Mouse (Mus musculus) liver, embryonic 13.5 days (tissue): ENCODE results near the gene Slc6a17. TPM values are rescaled to one million over a fixed set of nuclear protein-coding genes. Genes with fewer than 3 reads are reported as not detected.

ENCODE experiments used
- ATAC-seq: fragments of 200-750 bp; cut with Nextera tagmentation; 2 replicates; pipeline ENCODE4 v1.8.0; 2017; ENCODE audit warnings: low read depth, mild to moderate bottlenecking, moderate number of reproducible peaks, moderate library complexity
- DNase-seq: peaks from one replicate; pipeline ENCODE4 v3.0.0; 2022
- H3K27ac ChIP-seq: fragments of 300-500 bp; sonication (generic); 2 replicates; pipeline ENCODE4 v1.5.1; 2015; ENCODE audit warnings: moderate library complexity, mild to moderate bottlenecking, inconsistent platforms
- H3K27me3 ChIP-seq: fragments of 300-500 bp; sonication (generic); 2 replicates; pipeline ENCODE4 v1.6.1; 2015; ENCODE audit warnings: mild to moderate bottlenecking, inconsistent platforms
- H3K36me3 ChIP-seq: fragments of 300-500 bp; sonication (generic); 2 replicates; pipeline ENCODE4 v1.6.1; 2015; ENCODE audit warnings: mild to moderate bottlenecking, inconsistent platforms
- H3K4me1 ChIP-seq: fragments of 300-500 bp; sonication (generic); replicated peaks from 2 replicates; pipeline ENCODE4 v1.6.1; 2015; ENCODE audit warnings: inconsistent platforms
- H3K4me2 ChIP-seq: fragments of 300-500 bp; sonication (generic); 2 replicates; pipeline ENCODE4 v1.6.1; 2015; ENCODE audit warnings: inconsistent platforms, mild to moderate bottlenecking, moderate library complexity
- H3K4me3 ChIP-seq: fragments of 300-500 bp; sonication (generic); replicated peaks from 2 replicates; pipeline ENCODE4 v1.5.1; 2015; ENCODE audit warnings: mild to moderate bottlenecking, inconsistent platforms
- H3K9ac ChIP-seq: fragments of 300-500 bp; sonication (generic); 2 replicates; pipeline ENCODE4 v1.6.1; 2015; ENCODE audit warnings: mild to moderate bottlenecking, inconsistent platforms
- H3K9me3 ChIP-seq: fragments of 300-500 bp; sonication (generic); replicated peaks from 2 replicates; pipeline ENCODE4 v1.6.1; 2016; ENCODE audit warnings: inconsistent platforms
- WGBS: fragments of 180-500 bp; shearing (Covaris S2); methylation state at CpG from one replicate; pipeline ENCODE4 v1.1.7; 2015; ENCODE audit not compliant: insufficient replicate concordance; 5-methylcytosine and 5-hydroxymethylcytosine counted together
- polyA plus RNA-seq: library from polyadenylated mRNA; unstranded; fragments of >200 nt; fragmentation: Nextera tagmentation; extraction: Ambion mirVana; gene quantifications from 2 replicates; pipeline ENCODE4 v1.2.1, GENCODE M21; 2015

Slc6a17 gene
- 0.27 and 0.37 TPM in 2 replicates for polyA plus RNA-seq

DNA sequence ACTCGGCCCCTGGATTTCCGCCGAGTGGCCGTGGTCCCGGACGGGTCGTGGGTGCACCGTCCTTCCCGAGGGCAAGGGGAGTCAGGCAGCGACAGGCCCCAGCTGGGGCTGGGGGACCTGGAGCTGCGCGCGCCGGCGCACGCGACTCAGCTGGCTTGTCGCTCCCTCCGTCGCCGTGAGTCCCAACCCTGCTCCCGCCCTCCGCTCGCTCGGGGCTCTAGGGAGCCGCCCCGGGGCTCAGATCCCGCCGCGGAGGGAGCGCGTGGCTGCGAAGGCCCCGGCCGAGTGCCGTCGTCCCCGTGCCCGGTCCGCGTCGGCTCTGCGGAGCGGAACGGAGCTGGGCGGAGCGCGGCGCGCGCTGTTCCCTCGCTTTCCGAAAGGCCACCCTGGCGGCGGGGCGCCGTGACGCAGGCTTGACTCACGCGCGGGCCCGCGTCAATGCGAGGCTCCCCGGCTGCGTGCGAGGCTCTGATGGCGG, at the start of gene Slc6a17:
Gene Slc6a17 (minus strand): TSS at position 388 of the 478 bp plus-strand sequence.
- Histone ChIP-seq H3K4me2 (peak within 1 kb of the TSS; percentile 56), H3K27ac (no peak within 1 kb of the TSS), H3K9me3 (no peaks in the 10 kb centered on the region), H3K9ac (no peak within 1 kb of the TSS), H3K4me1 (no peaks in the 10 kb centered on the region), H3K27me3 (peaks cover 61% of the 10 kb centered on the region), H3K4me3 (peak within 1 kb of the TSS; percentile 41), H3K36me3 (no peaks in the 10 kb centered on the region)
- DNase-seq: no peak
- 1% methylated on average over 68 of the region's 68 CpGs for WGBS
- ATAC-seq: no peak

DNA sequence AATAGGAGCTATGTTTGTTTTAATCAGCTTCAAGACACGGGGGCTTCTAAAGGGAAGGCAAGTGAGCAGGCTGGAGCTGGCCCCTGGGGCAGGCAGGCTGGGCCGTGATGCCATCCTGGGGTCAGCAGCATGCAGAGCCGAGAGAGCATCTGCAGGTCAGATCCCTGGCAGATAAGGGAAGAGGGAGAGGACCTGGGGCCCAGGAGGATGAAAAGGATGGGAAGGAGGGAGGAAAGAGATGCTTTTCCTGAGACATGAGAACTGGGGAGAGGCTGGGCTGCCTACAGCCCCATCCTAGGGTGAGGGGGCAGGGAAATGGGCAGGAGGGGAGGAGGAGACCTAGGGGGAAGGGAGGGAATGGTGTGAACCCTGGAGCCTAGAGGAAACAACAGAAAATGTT, 47.5 kb upstream of the Slc6a17 start:
- Histone ChIP-seq H3K4me1 (no peaks in the 10 kb centered on the region), H3K9ac (no peak overlapping the region), H3K4me2 (no peak overlapping the region), H3K27ac (no peak overlapping the region), H3K27me3 (peaks cover 20% of the 10 kb centered on the region), H3K4me3 (no peak overlapping the region), H3K36me3 (no peaks in the 10 kb centered on the region), H3K9me3 (no peaks in the 10 kb centered on the region)
- DNase-seq (no peak), ATAC-seq (no peak)
- WGBS: 35% methylated on average over 3 of the region's 3 CpGs

DNA sequence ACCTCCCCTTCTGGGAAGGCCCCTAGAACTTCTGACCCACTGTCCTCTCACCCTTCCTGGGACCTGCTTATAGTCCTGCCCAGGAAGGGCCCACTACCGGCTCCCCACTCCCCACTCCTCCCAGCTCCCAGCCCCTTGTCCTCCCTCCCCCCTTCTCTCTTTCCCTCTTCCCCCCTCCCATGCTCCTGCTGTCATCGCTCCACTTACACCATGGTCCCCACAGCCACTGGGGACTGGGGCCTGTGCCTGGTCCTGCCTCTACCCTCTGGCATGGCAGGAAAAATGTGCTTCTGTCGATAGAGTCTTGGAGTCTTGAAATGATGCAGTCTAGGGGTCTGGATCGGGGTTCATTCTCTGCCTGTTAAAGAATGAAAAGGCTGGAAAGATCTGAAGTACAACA, 46.1 kb upstream of the Slc6a17 start:
- Histone ChIP-seq H3K27me3 (peaks cover 16% of the 10 kb centered on the region), H3K36me3 (no peaks in the 10 kb centered on the region), H3K4me2 (no peak overlapping the region), H3K9me3 (no peaks in the 10 kb centered on the region), H3K4me3 (no peak overlapping the region), H3K9ac (no peak overlapping the region), H3K4me1 (no peaks in the 10 kb centered on the region), H3K27ac (no peak overlapping the region)
- DNase-seq (no peak), ATAC-seq (no peak; the same call in 1 of the 2 replicates)
- 30% methylated on average over 4 of the region's 4 CpGs for WGBS

DNA sequence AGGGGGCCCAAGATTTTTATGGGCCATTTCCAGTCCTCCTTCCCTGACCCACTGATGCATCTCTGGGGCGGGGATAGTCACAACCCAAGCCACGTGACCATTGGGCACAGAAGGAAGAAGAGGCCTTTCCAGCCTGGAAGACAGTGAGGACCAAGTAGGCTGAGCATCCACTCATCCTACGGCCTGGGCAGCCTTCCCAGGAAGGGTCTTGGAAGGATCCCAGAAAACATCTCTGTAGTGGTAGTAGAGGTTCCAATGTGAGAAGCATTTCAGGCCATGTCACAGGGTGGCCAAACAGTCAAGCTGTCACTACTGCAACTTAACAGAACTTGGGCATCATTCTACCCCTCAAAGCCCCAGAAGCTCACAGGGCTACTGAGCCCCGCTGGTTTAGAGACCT, 44.8 kb upstream of the Slc6a17 start:
- Histone ChIP-seq H3K36me3 (no peaks in the 10 kb centered on the region), H3K27ac (no peak overlapping the region), H3K4me3 (no peak overlapping the region), H3K9me3 (no peaks in the 10 kb centered on the region), H3K27me3 (peaks cover 5% of the 10 kb centered on the region; the same call in 1 of the 2 replicates), H3K9ac (no peak overlapping the region), H3K4me1 (no peaks in the 10 kb centered on the region), H3K4me2 (no peak overlapping the region)
- DNase-seq (no peak), ATAC-seq (no peak)
- WGBS: 56% methylated on average over 4 of the region's 4 CpGs

DNA sequence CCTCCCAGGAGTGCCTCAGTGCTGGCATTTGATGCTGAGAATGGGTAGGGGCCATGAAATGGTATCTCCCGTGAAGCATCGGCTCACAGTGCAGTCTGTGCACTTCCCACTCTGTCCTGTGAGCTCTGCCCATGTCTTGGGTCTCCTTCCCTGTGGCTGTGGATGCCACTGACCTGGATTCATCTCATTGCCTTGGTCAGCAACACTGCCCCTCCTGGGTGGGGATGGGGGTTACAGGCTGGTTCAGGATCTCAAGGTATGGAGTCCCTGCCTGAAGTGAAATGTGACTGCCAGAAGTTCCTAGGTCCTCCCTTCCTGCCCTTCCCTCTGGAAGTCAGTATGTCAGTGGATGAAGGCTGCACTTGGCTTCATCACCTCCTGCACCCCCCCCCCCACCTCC, 44.3 kb upstream of the Slc6a17 start:
- Histone ChIP-seq H3K4me2 (no peak overlapping the region), H3K36me3 (no peaks in the 10 kb centered on the region), H3K27me3 (peaks cover 3% of the 10 kb centered on the region; the same call in 1 of the 2 replicates), H3K27ac (no peak overlapping the region), H3K9ac (no peak overlapping the region), H3K4me1 (no peaks in the 10 kb centered on the region), H3K9me3 (no peaks in the 10 kb centered on the region), H3K4me3 (no peak overlapping the region)
- ATAC-seq (no peak), DNase-seq (no peak)
- 72% methylated on average over 2 of the region's 2 CpGs for WGBS

DNA sequence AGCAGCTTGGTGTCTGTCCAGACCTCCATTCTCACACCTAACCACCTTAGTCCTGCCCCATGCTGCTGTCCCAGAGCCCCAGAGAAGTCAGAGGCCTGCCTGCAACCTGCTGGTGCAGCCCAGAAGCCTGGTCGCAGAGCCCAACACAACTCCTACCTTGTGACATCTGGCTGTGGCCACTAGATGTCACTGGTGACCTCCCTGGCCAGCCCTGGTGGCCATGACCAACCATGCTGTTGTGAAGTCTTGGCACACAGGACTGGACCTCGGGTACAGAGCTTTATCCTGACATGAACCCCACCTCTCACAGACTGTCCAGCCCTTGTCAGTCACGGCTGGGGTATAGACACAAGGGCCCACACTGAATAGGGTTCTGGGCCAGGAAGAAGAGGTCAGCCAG, 41.4 kb upstream of the Slc6a17 start:
- no peak overlapping the region for H3K9ac ChIP-seq
- ATAC-seq: no peak
- H3K4me1 ChIP-seq: no peaks in the 10 kb centered on the region
- no peaks in the 10 kb centered on the region for H3K27me3 ChIP-seq
- H3K27ac ChIP-seq: no peak overlapping the region
- WGBS: 16% methylated on average over 3 of the region's 3 CpGs
- H3K4me3 ChIP-seq: no peak overlapping the region
- no peaks in the 10 kb centered on the region for H3K36me3 ChIP-seq
- H3K4me2 ChIP-seq: no peak overlapping the region
- H3K9me3 ChIP-seq: no peaks in the 10 kb centered on the region
- DNase-seq: peak; percentile 23

DNA sequence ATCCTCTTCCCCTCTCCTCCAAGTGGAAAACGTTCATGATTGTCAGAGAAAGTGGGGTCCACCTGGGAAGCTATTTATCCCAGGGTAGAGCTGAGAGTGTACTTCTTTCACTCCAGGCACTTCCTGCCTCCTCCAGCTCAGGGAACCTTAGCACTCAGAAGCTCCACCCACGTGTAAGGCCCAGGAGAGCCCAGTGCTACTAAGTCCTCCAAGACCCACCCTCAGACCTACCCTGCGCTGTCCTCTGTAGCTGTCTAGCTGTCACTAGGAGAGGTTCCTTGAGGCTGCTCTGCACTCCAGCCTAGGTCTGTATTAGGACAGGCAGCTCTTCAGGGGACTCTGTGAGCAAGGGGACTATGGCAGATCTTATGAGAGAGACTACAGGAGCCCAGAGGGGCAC, 40.9 kb upstream of the Slc6a17 start:
- ATAC-seq (no peak), DNase-seq (no peak)
- H3K27ac ChIP-seq: no peak overlapping the region
- no peak overlapping the region for H3K4me2 ChIP-seq
- no peak overlapping the region for H3K9ac ChIP-seq
- 27% methylated on average over 3 of the region's 3 CpGs for WGBS
- no peak overlapping the region for H3K4me3 ChIP-seq
- H3K4me1 ChIP-seq: no peaks in the 10 kb centered on the region
- no peaks in the 10 kb centered on the region for H3K9me3 ChIP-seq
- no peaks in the 10 kb centered on the region for H3K27me3 ChIP-seq
- no peaks in the 10 kb centered on the region for H3K36me3 ChIP-seq

DNA sequence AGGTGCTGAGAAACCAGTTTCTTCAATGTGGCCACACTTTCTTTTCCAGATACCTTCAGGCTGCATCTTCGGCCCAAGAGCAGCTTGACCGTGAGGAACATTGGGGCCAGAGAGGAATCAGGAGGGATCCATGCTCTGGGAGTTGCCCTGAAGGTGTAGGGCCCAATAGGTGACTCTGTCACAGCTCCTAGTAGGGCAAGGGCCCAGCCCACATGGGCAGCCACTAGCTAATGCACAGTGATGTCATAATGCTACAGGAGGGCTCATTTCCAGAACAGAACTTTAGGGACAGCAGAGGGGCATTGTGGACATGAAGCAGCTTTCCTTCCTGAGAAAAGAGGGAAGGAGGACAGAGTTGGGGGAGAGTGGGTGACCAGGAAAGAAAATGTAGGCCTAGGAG, 37.0 kb upstream of the Slc6a17 start, which contains the start of gene Ubl4b:
Gene Ubl4b (minus strand): TSS at position 232 of the 400 bp plus-strand sequence.
- no peak for DNase-seq
- ATAC-seq: no peak
- Histone ChIP-seq H3K9me3 (no peaks in the 10 kb centered on the region), H3K4me3 (no peak within 1 kb of the TSS), H3K27ac (no peak within 1 kb of the TSS), H3K27me3 (no peaks in the 10 kb centered on the region), H3K4me1 (no peaks in the 10 kb centered on the region), H3K9ac (no peak within 1 kb of the TSS), H3K36me3 (no peaks in the 10 kb centered on the region), H3K4me2 (no peak within 1 kb of the TSS)
- WGBS: 55% methylated on average over 2 of the region's 2 CpGs

DNA sequence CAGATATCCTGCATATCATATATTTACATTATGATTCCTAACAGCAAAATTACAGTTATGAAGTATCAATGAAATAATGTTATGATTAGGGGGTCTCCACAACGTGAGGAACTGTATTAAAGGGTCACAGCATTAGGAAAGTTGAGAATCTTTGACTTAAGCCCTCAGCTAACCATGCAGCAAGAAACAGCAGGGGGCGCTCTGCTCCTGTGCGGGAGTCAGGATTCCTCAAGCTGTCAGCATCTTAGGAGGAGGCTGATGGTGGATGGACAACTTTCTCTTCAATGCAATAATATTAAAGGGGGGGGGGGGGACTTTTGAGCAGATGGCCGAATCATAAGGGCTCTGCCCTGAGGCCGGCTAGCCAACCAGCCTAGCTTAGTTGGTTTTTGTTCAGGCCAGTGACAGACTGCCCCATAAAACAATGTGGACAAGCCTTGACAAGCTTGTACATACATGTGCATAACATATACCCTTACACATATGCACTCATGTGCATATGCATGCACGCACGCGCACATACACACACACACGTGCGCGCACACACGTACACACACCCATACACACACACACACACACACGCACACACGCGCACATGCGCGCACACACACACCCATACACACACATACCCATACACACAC, 32.7 kb upstream of the Slc6a17 start:
- H3K4me3 ChIP-seq: no peak overlapping the region
- no peaks in the 10 kb centered on the region for H3K4me1 ChIP-seq
- no peak overlapping the region for H3K4me2 ChIP-seq
- ATAC-seq: no peak
- DNase-seq: no peak
- H3K9ac ChIP-seq: no peak overlapping the region
- WGBS: 68% methylated on average over 17 of the region's 17 CpGs
- H3K9me3 ChIP-seq: no peaks in the 10 kb centered on the region
- H3K27me3 ChIP-seq: 0 out of 2 replicates have a peak, but pooled peaks cover 3% of the 10 kb centered on the region
- no peak overlapping the region for H3K27ac ChIP-seq
- no peaks in the 10 kb centered on the region for H3K36me3 ChIP-seq

DNA sequence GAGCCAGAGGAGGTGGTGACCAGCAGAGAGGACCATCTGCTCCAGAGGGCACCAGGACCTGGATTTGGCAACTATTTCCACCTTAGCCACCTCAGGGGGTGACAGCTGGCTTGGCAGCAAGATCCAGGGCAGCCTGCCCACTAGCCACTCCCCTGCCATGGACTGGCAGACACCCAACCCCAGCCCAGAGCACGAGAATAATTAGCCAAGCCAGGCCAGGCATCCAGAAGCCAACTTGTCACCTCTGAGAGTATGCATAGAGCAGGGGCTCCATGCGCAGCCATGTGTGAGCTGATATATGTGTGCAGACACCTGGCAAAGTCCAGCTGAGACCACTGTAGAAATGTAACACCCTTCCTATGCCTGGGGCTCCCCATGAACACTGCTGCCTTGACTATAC, 29.1 kb upstream of the Slc6a17 start:
- no peak overlapping the region for H3K4me2 ChIP-seq
- ATAC-seq (no peak), DNase-seq (no peak)
- 61% methylated on average over 2 of the region's 2 CpGs for WGBS
- no peak overlapping the region for H3K4me3 ChIP-seq
- no peaks in the 10 kb centered on the region for H3K36me3 ChIP-seq
- no peak overlapping the region for H3K27ac ChIP-seq
- H3K9ac ChIP-seq: no peak overlapping the region
- no peaks in the 10 kb centered on the region for H3K4me1 ChIP-seq
- 0 out of 2 replicates have a peak, but pooled peaks cover 3% of the 10 kb centered on the region for H3K27me3 ChIP-seq
- no peaks in the 10 kb centered on the region for H3K9me3 ChIP-seq

DNA sequence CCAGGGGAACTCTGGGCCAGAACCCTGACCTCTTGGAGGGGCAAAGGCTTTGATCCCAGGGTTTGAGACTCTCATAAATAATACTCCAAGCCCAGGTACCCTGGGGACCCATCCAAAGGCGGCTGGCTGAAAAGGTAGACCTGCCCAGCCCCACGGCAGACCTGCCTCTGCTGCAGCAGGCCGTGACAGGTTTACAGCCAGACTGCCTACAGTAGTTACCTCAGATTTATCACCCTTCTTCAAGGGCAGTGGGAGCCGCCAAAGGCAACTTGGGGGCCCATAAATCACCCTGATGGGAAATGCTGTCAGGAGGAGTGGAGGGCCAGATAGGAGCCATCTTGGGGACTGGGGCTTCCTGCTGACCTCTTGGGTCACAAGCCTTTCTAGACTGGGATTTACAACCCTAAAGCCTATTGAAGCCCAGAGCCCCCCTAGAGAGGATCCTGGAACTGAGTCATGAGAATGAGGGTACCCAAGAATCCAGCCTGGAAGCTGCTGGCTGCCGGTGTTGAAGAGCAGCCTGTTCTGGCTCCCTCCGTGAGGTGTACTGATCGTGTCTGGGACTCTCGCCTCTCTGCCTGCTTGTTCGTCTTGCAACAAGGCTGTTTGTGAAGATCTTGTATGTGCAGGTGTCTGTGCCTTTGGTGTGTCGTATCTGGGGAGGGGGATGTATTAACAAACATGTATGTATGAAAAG, 28.0 kb upstream of the Slc6a17 start:
- Histone ChIP-seq H3K27me3 (0 out of 2 replicates have a peak, but pooled peaks cover 3% of the 10 kb centered on the region), H3K9ac (no peak overlapping the region), H3K27ac (no peak overlapping the region), H3K4me1 (no peaks in the 10 kb centered on the region), H3K4me3 (no peak overlapping the region), H3K9me3 (no peaks in the 10 kb centered on the region), H3K36me3 (no peaks in the 10 kb centered on the region), H3K4me2 (no peak overlapping the region)
- no peak for DNase-seq
- 44% methylated on average over 10 of the region's 10 CpGs for WGBS
- ATAC-seq: no peak
